Mouse (Mus musculus) neutrophil, adult 83 days (primary cell): ENCODE measurements around the gene Siglecg. TPM values are rescaled to one million over a fixed set of nuclear protein-coding genes. Genes with fewer than 3 reads are reported as not detected.

Source experiments
- total RNA-seq, 2 experiments: library from RNA; stranded (reverse); gene quantifications; one replicate each; pipeline ENCODE4 v1.2.4; 2023

Gene Siglecg
- total RNA-seq = 10 to 100 TPM; 50.8 to 51.6 TPM

DNA sequence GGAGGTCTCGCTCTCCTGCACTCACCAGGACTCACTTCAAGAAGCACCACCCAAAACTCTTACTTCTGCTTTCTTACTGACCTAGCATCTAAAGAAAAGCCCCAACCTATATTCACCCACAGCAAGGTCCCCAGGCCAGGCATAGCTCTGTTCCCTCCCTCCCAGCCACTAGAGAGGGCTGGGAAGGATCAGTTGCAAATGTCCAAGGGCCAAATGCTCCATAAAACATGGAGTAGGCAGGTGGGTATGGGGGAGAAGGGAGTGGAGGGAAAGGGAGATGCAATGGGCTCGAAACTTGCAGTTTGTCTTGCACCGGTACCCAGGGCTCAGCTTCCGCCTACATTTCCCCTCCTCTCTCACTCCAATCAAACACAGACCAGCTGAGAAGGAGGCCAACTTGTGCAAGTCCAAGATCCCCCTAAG is at the start of gene Siglecg:
Gene Siglecg (plus strand): TSS at position 74 of the 423 bp plus-strand sequence.

DNA sequence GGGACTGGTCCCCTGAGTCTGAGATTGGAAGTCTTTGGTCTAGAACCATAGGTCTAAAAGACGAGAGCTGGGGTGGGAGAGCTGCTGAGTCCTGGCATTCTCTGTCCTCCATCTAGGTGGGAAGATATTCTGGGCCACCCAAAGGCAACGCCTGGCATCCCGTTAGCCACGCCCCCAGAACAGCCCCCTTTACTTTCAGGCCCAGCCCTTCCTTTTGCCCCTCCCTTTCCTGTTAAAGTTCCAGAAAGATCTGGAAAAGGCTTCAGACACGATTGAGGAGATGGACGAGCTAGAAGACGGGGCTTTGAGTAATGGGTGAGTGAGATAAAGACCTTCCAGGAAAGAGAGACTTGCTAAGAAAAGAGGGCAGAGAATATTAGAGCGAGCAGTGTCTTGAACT is 19.4 kb downstream of the Siglecg start, which contains the start of gene Lim2:
Gene Lim2 (plus strand): TSS at position 265 of the 400 bp plus-strand sequence.

DNA sequence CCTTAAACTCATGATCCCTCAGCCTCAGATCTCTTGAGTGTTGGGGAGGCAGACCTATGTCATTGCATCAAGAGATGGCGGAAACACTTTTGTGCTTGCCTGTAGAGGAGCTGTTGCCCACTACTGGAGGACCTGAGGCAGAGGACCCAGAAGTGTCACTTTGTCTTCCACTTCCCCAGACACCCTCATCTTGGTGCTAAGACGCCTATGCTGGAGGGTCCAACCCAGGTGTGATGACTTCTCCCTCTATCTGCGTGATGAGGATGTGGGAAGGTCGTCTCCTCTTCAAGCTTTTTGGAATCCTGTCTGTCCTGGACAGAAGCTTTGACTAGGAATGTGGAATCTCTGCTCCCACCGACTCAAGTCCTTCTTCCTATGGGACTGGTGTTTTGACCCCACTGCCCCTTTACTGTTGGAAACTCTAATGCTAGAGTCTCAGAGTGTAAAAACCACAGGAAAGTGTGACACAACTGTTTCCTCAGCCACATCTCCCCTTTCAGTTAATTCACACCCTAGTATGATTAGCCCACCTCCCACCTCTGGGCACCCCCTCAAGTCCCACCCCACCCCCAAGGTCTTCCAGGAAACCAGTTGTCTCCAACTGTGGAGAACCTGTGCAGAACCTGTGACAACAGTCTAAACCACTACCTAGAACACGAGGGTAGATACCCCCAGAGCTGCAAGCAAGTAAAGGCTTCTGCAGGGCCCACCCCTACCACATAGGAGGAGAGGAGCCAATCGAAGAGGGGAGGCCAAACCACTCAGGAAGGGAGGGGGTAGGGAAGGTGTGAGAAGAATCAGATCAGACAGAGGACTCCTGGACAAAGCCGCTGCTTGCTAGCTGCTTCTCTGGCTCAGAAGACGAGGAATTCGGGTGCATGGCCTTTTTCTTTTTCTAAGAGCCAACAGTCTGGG is 28.6 kb downstream of the Siglecg start, which contains the start of gene Nkg7:
Gene Nkg7 (plus strand): TSS at position 733 of the 915 bp plus-strand sequence.

DNA sequence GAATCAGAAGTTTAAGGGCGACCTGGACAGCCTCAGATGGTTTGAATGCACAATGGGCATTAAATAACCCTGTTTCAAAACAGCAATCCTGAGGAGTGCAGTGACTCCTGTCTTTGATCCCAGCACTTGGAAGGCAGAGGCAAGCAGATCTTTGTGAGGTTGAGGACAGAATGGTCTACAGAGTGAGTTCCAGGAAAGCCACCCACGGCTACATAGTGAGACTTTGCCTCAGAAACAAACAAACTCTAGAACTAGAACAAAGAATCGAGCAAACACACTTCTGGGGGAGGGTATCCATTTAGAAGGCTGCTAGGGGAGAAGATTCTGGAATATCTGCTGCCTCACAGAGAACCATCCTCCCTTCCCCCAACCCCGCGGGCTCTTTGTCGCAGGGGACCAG is 32.5 kb downstream of the Siglecg start, which contains the start of gene Cldnd2:
Gene Cldnd2 (plus strand): TSS at position 301 of the 400 bp plus-strand sequence.

DNA sequence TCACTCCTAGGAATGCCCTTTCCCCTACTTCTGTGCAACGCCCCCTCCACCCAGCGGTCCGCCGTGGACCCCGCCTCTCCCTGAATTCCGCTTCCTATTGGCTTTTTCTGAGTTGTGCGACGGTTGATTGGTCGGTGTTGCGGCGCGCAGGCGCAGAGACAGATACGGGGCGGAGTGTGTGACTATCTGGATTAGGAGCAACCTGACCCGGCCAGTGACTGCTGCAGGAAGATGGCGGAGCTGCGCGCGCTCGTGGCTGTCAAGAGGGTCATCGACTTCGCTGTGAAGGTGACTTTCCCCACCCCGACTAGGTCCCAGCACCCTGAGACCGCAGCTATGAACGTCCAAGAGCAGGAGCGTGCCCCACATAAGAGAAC is 35.9 kb downstream of the Siglecg start, which contains the start of the genes Etfb and Gm45233:
Gene Etfb (plus strand): TSS at position 167 of the 377 bp plus-strand sequence.
Gene Gm45233 (plus strand): TSS at position 212 of the 377 bp plus-strand sequence.

DNA sequence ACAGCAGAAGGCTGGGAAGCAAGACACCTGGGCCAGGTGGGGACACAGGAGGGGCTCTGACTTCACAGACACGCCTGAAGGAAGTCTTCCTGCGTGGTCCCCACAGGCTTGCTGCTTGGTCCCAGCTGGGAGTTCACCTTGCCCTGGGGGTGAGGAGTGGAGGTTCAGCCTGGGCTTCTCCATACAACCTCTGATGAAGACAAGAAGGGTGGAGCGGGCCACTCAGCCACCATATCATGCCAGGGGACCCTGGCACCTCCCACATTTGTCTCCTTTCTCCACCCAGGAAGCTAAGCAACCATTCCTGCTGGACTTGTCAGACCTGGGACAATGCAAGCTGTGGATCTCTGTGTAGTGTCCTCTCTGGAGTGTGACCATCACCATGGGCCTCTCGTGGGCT is 54.8 kb downstream of the Siglecg start, which contains the start of gene Vsig10l:
Gene Vsig10l (plus strand): TSS at position 301 of the 400 bp plus-strand sequence.

Other genes starting within 250 kb of the Siglecg start
- gene Zfp715, start 94.9 kb upstream of the Siglecg start, total RNA-seq = 10 to 100 TPM; 15.7 to 23.0 TPM
- gene Siglecf, start 56.9 kb upstream of the Siglecg start, total RNA-seq = 10 to 100 TPM in 1 of 2 experiments, 1 to 10 TPM in 1; 8.4 to 10.2 TPM
- not detected for gene Lim2, start 19.5 kb downstream of the Siglecg start, total RNA-seq
- 10 to 100 TPM; 30.2 to 33.5 TPM for gene Nkg7, start 28.9 kb downstream of the Siglecg start, total RNA-seq
- gene Cldnd2, start 32.6 kb downstream of the Siglecg start, total RNA-seq = under 1 TPM in 1 of 2 experiments, not detected in 1; 0.73 TPM
- 10 to 100 TPM; 55.9 to 73.8 TPM for gene Etfb, start 35.9 kb downstream of the Siglecg start, total RNA-seq
- gene Gm45233, start 35.9 kb downstream of the Siglecg start, total RNA-seq = not detected
- gene Vsig10l, start 54.9 kb downstream of the Siglecg start, total RNA-seq = 10 to 100 TPM; 10.8 to 11.0 TPM
- gene Iglon5, start 81.9 kb downstream of the Siglecg start, total RNA-seq = not detected
- gene 4931406B18Rik, start 97.7 kb downstream of the Siglecg start, total RNA-seq = not detected
- gene Cd33, start 136.2 kb downstream of the Siglecg start, total RNA-seq = 100 to 1,000 TPM; 339 to 380 TPM
- gene Zfp658, start 154.1 kb downstream of the Siglecg start, total RNA-seq = 1 to 10 TPM; 2.8 to 3.0 TPM
- 10 to 100 TPM; 11.2 to 11.9 TPM for gene Zfp719, start 171.4 kb downstream of the Siglecg start, total RNA-seq
- under 1 TPM; 0.29 to 0.37 TPM for gene Zfp819, start 199.0 kb downstream of the Siglecg start, total RNA-seq
- under 1 TPM in 1 of 2 experiments, not detected in 1; 0.22 TPM for gene Ceacam18, start 226.5 kb downstream of the Siglecg start, total RNA-seq